Mouse (Mus musculus) neural tube, embryonic 14.5 days (tissue): ENCODE data around the gene Arsa. TPM values are rescaled to one million over a fixed set of nuclear protein-coding genes. Genes with fewer than 3 reads are reported as not detected.

ENCODE experiments used
- ATAC-seq: fragments of 200-750 bp; cut with Nextera tagmentation; 2 replicates; pipeline ENCODE4 v1.8.0; 2017; ENCODE audit warnings: low read depth, mild to moderate bottlenecking, moderate TSS enrichment, moderate library complexity
- H3K27ac ChIP-seq: fragments of 300-500 bp; sonication (generic); 2 replicates; pipeline ENCODE4 v1.5.1; 2014; ENCODE audit warnings: low read depth, mild to moderate bottlenecking, control low read depth, low read length, moderate library complexity, mixed read lengths
- H3K27me3 ChIP-seq: fragments of 300-500 bp; sonication (generic); 2 replicates; pipeline ENCODE4 v1.6.1; 2014; ENCODE audit warnings: low read length; ENCODE audit not compliant: control insufficient read depth, insufficient read depth
- H3K36me3 ChIP-seq: fragments of 300-500 bp; sonication (generic); 2 replicates; pipeline ENCODE4 v1.6.1; 2014; ENCODE audit warnings: low read length, mixed read lengths; ENCODE audit not compliant: control insufficient read depth, insufficient read depth
- H3K4me1 ChIP-seq: fragments of 300-500 bp; sonication (generic); 2 replicates; pipeline ENCODE4 v1.6.1; 2014; ENCODE audit warnings: low read length; ENCODE audit not compliant: control insufficient read depth, insufficient read depth
- H3K4me2 ChIP-seq: fragments of 300-500 bp; sonication (generic); 2 replicates; pipeline ENCODE4 v1.6.1; 2014; ENCODE audit warnings: mild to moderate bottlenecking, low read depth, low read length, control low read depth
- H3K4me3 ChIP-seq: fragments of 300-500 bp; sonication (generic); 2 replicates; pipeline ENCODE4 v1.5.1; 2014; ENCODE audit warnings: low read depth, low read length, control low read depth, mixed read lengths
- H3K9ac ChIP-seq: fragments of 300-500 bp; sonication (generic); replicated peaks from 2 replicates; pipeline ENCODE4 v1.6.1; 2014; ENCODE audit warnings: low read depth, mild to moderate bottlenecking, control low read depth, low read length, mixed read lengths
- H3K9me3 ChIP-seq: fragments of 300-500 bp; sonication (generic); 2 replicates; pipeline ENCODE4 v1.6.1; 2016; ENCODE audit warnings: low read length; ENCODE audit not compliant: control insufficient read depth
- WGBS: fragments of 180-500 bp; shearing (Covaris S2); extraction: QIAGEN DNeasy Blood & Tissue Kit; methylation state at CpG from one replicate; pipeline ENCODE4 v1.1.7; 2014; 5-methylcytosine and 5-hydroxymethylcytosine counted together
- polyA plus RNA-seq: library from polyadenylated mRNA; unstranded; fragments of >200 nt; fragmentation: Nextera tagmentation; extraction: Ambion mirVana; gene quantifications from 2 replicates; pipeline ENCODE4 v1.2.1, GENCODE M21; 2014

Arsa gene
- 17.3 and 18.9 TPM in 2 replicates for polyA plus RNA-seq

DNA sequence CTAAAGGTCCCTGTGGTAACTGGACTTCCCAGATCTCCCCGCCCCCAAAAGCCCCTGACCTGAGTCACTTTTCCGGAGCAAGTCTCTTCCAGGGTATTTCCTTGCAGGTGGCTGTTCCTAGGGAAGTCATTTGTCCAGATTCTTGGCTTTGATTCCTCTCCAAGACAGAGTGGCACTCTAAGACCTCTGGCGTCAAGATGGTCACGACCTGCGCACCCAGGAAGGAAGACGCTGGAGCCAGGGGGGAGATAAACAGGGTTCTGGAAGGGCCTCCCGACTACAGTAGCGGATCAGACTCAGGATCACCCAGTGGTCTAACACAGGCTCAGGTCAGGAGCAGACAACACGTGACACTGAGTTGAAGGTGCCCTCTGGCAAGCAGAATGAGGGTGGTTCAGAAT is at the start of gene Arsa:
Arsa (minus strand) TSS at position 335 of the 401 bp plus-strand sequence.
- no peaks in the 10 kb centered on the region for H3K9me3 ChIP-seq
- peaks cover 5% of the 10 kb centered on the region; the same call in 1 of the 2 replicates for H3K4me1 ChIP-seq
- ATAC-seq: no peak
- 33% methylated on average over 9 of the region's 9 CpGs for WGBS
- H3K4me3 ChIP-seq: peak within 1 kb of the TSS; percentile 57
- H3K27me3 ChIP-seq: no peaks in the 10 kb centered on the region
- H3K9ac ChIP-seq: peak within 1 kb of the TSS; percentile 64
- H3K27ac ChIP-seq: peak within 1 kb of the TSS; percentile 77
- peak within 1 kb of the TSS; percentile 95 for H3K4me2 ChIP-seq
- H3K36me3 ChIP-seq: no peaks in the 10 kb centered on the region

DNA sequence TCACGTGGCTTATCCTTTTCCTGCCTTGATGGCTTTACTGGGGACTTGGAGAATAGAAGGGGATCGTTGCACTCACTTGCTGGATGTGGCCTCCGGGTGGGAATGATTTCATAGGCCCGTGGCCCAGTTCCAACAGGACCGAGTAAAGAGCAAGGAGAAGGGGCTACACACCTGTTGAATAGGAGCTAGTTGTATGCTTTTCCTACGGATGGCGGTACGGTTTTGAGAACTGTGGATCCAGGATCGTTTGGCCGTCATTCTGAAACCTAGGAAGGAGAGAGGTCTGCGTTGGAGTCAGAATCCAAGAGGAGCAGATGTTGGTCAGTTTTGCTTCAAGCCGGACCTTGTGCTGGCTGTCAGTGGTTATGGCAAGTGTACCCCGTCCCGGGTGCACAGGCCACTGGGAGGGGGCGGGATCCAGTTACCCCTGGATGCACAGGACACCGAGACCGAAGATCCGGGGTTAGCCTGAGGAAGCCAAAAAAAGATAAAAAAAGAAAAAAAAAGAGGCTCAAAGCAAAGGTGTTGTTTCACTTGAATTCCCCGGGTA is 49.6 kb upstream of the Arsa start:
- 0 out of 2 replicates have a peak, but pooled peaks cover 3% of the 10 kb centered on the region for H3K36me3 ChIP-seq
- H3K4me1 ChIP-seq: peaks cover 7% of the 10 kb centered on the region; the same call in 1 of the 2 replicates
- H3K27ac ChIP-seq: no peak overlapping the region
- no peak overlapping the region for H3K9ac ChIP-seq
- H3K4me2 ChIP-seq: no peak overlapping the region
- H3K27me3 ChIP-seq: peaks cover 17% of the 10 kb centered on the region
- no peak for ATAC-seq
- H3K4me3 ChIP-seq: no peak overlapping the region
- 90% methylated on average over 19 of the region's 19 CpGs for WGBS
- no peaks in the 10 kb centered on the region for H3K9me3 ChIP-seq

DNA sequence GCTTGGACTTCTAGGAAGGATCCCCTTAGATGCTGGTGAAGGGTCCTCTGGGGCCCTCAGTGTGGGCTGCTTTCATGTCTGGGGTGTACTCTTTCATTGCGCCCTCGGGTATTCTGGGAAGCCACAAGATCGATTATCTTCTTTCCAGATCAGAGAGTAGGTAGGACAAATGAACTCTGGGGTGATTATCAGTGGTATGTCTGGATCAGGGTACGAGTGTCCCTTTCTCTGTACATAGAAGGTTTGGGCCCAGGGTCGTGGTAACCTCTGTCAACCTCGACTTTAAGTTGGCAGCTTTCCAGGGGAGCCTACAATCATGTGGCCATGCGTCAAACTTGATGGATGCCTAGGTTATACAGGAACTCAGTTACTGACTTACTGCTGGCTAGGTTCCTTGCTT is 48.7 kb upstream of the Arsa start:
- peaks cover 17% of the 10 kb centered on the region for H3K27me3 ChIP-seq
- no peak for ATAC-seq
- H3K9ac ChIP-seq: no peak overlapping the region
- H3K27ac ChIP-seq: no peak overlapping the region
- H3K4me1 ChIP-seq: peaks cover 7% of the 10 kb centered on the region; the same call in 1 of the 2 replicates
- no peak overlapping the region for H3K4me2 ChIP-seq
- H3K36me3 ChIP-seq: peaks cover 3% of the 10 kb centered on the region; the same call in 1 of the 2 replicates
- H3K4me3 ChIP-seq: no peak overlapping the region
- WGBS: 77% methylated on average over 7 of the region's 7 CpGs
- H3K9me3 ChIP-seq: no peaks in the 10 kb centered on the region

DNA sequence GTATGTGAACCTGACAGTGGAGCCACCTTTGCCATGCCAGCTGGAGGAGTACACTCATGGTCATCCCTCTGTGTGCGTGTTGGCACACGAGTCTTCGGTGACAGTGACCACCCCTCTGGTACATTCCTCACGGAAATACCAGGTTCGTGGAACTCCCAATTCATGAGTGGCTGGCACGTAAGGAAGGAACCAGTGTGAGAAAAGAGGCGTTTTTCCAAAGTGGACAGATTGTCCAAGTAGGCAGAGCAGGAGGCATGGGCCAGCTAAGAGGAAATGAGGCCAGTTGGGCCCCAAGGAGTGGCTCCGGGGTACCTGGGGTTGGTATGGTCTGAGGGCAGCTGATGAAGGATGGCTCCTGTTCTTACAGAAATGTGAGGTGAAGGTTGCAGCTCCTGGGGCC is 48.2 kb upstream of the Arsa start:
- Histone ChIP-seq H3K9me3 (no peaks in the 10 kb centered on the region), H3K4me3 (no peak overlapping the region), H3K4me1 (peaks cover 7% of the 10 kb centered on the region; the same call in 1 of the 2 replicates), H3K9ac (no peak overlapping the region), H3K4me2 (no peak overlapping the region), H3K27ac (no peak overlapping the region), H3K27me3 (peaks cover 17% of the 10 kb centered on the region), H3K36me3 (peaks cover 3% of the 10 kb centered on the region; the same call in 1 of the 2 replicates)
- WGBS: 93% methylated on average over 8 of the region's 8 CpGs
- no peak for ATAC-seq

DNA sequence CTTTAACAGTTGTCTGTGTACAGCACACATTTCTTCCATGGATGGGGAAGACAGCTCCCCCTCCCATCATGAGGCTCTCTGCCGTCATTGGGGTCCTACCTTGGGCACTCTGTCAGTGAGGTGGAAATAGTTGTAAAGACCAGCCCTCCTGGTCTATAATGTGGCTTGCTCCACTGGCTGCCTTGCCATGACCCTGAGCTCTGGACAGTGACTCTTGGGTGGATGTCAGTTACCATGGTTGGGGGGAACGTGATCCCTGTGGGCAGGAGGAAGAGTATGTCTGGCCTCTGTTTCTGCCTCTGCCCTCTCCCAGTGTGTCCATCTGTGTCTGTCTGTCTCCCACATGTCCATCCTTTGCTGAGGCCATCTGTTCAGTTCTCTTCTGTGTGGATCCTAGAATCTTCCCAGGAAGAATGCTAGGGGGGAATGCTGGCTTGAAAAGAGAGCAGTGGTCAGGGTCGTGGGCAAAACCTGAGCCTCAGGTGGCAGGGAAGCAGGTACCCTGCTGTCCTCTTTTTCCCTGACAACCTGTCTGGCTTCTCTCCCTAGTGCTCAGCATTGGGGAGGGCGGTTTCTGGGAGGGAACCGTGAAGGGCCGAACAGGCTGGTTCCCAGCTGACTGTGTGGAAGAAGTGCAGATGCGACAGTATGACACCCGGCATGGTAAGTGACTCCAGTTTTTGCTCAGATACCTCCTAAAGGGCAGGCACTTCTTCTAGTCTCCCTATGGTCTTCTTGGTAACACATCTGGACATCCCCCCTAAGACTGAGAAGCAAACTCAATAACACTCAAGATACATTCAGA is 47.6 kb upstream of the Arsa start:
- WGBS: 63% methylated on average over 8 of the region's 8 CpGs
- no peaks in the 10 kb centered on the region for H3K9me3 ChIP-seq
- H3K9ac ChIP-seq: no peak overlapping the region
- peak overlapping the region; percentile 83 for H3K4me2 ChIP-seq
- no peak overlapping the region for H3K27ac ChIP-seq
- peak overlapping the region; percentile 60 for H3K4me3 ChIP-seq
- ATAC-seq: no peak
- H3K27me3 ChIP-seq: peaks cover 17% of the 10 kb centered on the region
- peaks cover 7% of the 10 kb centered on the region; the same call in 1 of the 2 replicates for H3K4me1 ChIP-seq
- peaks cover 3% of the 10 kb centered on the region; the same call in 1 of the 2 replicates for H3K36me3 ChIP-seq

DNA sequence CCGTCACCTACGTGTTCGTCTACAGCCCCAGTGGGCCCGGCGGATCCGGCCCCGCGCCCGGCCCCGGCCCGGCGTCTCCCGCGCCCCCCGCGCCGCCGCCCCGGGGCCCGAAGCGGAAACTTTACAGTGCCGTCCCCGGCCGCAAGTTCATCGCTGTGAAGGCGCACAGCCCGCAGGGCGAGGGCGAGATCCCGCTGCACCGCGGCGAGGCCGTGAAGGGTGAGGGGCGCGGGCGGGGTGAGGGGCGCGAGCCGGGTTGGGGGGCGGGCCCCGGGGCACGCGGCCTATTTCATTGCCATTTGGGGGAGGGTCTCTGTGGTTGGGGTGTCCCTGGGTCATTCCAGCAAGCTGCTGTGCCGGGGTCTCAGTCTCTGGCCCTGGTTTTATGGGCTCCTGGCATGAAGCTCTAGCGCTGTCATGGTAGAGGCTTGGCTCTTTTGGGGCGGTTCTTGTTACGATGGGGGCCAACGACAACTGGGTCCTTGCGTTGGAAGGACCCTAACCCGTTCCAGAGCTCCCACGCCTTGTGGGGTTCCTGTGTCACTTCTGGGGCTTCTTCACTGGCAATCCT is 46.9 kb upstream of the Arsa start:
- H3K36me3 ChIP-seq: peaks cover 3% of the 10 kb centered on the region; the same call in 1 of the 2 replicates
- H3K4me1 ChIP-seq: peaks cover 7% of the 10 kb centered on the region; the same call in 1 of the 2 replicates
- no peaks in the 10 kb centered on the region for H3K9me3 ChIP-seq

DNA sequence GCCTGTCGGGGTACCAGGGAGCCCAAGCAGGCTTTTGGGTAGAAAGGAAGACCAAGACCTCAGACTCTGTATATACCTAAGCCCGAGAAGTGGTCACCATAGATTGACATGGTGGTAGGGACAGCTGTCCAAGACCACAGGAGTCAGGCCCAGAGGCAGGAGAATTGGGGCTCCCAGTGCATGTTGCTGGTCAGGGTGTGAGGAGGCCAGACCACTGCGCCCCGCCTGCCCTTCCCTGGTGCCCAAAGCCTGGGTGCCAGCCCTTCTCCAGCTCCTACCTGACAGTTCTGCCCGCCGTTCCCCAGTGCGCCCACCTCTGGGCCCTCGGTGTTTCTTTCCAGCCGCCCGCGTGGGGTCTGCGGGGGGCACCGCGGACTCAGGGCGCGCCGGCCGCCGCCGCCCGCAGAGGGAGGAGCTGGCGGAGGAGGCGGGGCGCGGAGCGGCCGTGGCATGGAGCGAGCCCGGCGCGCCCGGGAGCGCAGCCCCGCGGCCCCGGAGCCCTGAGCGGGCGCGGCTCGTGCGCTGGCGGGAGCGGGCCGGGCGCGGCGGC is 46.1 kb upstream of the Arsa start:
- ATAC-seq: 0 out of 2 replicates have a peak, but pooled peaks have one; percentile 48
- peaks cover 3% of the 10 kb centered on the region; the same call in 1 of the 2 replicates for H3K36me3 ChIP-seq
- no peaks in the 10 kb centered on the region for H3K9me3 ChIP-seq
- no peak overlapping the region for H3K27ac ChIP-seq
- peaks cover 17% of the 10 kb centered on the region for H3K27me3 ChIP-seq
- WGBS: 6% methylated on average over 24 of the region's 47 CpGs
- H3K9ac ChIP-seq: peak overlapping the region; percentile 61
- H3K4me1 ChIP-seq: peaks cover 7% of the 10 kb centered on the region; the same call in 1 of the 2 replicates
- H3K4me2 ChIP-seq: peak overlapping the region; percentile 83
- H3K4me3 ChIP-seq: peak overlapping the region; percentile 60

More for the DNA sequence above, 46.9 kb upstream of the Arsa start:
- no peak for ATAC-seq
- Histone ChIP-seq H3K4me3 (peak overlapping the region; percentile 60), H3K9ac (peak overlapping the region; percentile 61), H3K27ac (no peak overlapping the region), H3K4me2 (peak overlapping the region; percentile 83), H3K27me3 (peaks cover 17% of the 10 kb centered on the region)
- 3% methylated on average over 38 of the region's 52 CpGs for WGBS

DNA sequence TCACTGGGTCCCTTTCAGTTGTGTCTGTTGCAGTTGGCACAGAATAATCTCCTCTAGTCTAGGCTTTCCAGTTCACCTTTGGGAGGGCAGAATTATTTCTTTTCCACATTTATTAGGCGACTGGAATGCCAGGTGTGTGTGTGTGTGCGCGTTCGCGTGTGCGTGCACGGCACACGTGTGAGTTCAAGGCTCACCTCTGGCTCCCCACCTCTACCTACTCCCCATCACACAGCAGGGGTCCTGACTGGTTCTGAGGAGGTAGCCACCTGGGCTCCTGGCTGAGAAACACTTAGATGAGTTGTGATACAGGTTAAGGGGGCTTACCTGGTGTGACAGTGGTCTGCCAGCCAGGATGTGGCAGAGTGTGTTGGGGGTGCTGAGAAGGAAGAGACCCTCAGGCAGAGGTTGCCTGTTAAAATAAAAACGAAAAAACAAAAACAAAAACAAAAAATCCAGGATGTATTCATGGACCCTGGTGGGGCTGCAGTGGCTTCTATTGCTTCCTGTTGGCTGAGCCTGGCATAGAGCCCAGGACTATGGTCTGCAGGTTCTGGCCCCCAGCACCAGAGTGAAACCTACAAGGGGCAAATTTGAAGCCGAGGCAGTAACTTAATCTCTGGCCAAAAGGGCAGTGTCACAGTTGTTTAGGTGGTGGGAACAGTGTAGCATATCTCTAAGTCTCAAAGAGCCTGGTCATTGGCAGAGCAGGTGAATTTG is 45.5 kb upstream of the Arsa start:
- Histone ChIP-seq H3K36me3 (peaks cover 3% of the 10 kb centered on the region; the same call in 1 of the 2 replicates), H3K27me3 (peaks cover 17% of the 10 kb centered on the region), H3K4me1 (peaks cover 7% of the 10 kb centered on the region; the same call in 1 of the 2 replicates), H3K9me3 (no peaks in the 10 kb centered on the region), H3K27ac (no peak overlapping the region), H3K4me2 (peak overlapping the region; percentile 83), H3K9ac (no peak overlapping the region), H3K4me3 (no peak overlapping the region)
- 88% methylated on average over 10 of the region's 10 CpGs for WGBS
- no peak for ATAC-seq
